Mouse (Mus musculus) embryonic facial prominence, embryonic 11.5 days (tissue): Measurements from ENCODE around the gene Cd2bp2. TPM values are rescaled to one million over a fixed set of nuclear protein-coding genes. Genes with fewer than 3 reads are reported as not detected.
A peak's percentile ranks its signal among the peaks of the same experiment; 100 is the strongest.

Experiments used
- ATAC-seq: fragments of 200-750 bp; cut with Nextera tagmentation; replicated peaks from 2 replicates; pipeline ENCODE4 v1.8.0; 2017; ENCODE audit warnings: low read depth; ENCODE audit not compliant: insufficient number of reproducible peaks, low FRiP score, low TSS enrichment
- DNase-seq: peaks from one replicate; pipeline ENCODE4 v3.0.0-alpha.2; 2015; ENCODE audit warnings: low spot score
- H3K27ac ChIP-seq: fragments of 300-500 bp; sonication (generic); replicated peaks from 2 replicates; pipeline ENCODE4 v1.5.1; 2014; ENCODE audit warnings: mild to moderate bottlenecking, low read depth, low read length, control low read depth
- H3K27me3 ChIP-seq: fragments of 300-500 bp; sonication (generic); 2 replicates; pipeline ENCODE4 v1.6.1; 2014; ENCODE audit warnings: mild to moderate bottlenecking, low read length, moderate library complexity, mixed read lengths; ENCODE audit not compliant: control insufficient read depth, insufficient read depth
- H3K36me3 ChIP-seq: fragments of 300-500 bp; sonication (generic); replicated peaks from 2 replicates; pipeline ENCODE4 v1.6.1; 2014; ENCODE audit warnings: low read depth, mild to moderate bottlenecking, low read length, moderate library complexity, mixed read lengths; ENCODE audit not compliant: control insufficient read depth, insufficient read depth
- H3K4me1 ChIP-seq: fragments of 300-500 bp; sonication (generic); 2 replicates; pipeline ENCODE4 v1.6.1; 2014; ENCODE audit warnings: low read length, mixed read lengths; ENCODE audit not compliant: control insufficient read depth, insufficient read depth
- H3K4me2 ChIP-seq: fragments of 300-500 bp; sonication (generic); 2 replicates; pipeline ENCODE4 v1.6.1; 2014; ENCODE audit warnings: low read depth, mild to moderate bottlenecking, control low read depth, low read length, moderate library complexity
- H3K4me3 ChIP-seq: fragments of 300-500 bp; sonication (generic); 2 replicates; pipeline ENCODE4 v1.5.1; 2014; ENCODE audit warnings: low read depth, low read length, control low read depth
- H3K9ac ChIP-seq: fragments of 300-500 bp; sonication (generic); replicated peaks from 2 replicates; pipeline ENCODE4 v1.6.1; 2014; ENCODE audit warnings: mild to moderate bottlenecking, control low read depth, low read length
- H3K9me3 ChIP-seq: fragments of 300-500 bp; sonication (generic); replicated peaks from 2 replicates; pipeline ENCODE4 v1.6.1; 2016; ENCODE audit warnings: mild to moderate bottlenecking, low read length, inconsistent platforms, mixed read lengths; ENCODE audit not compliant: control insufficient read depth
- WGBS: fragments of 180-500 bp; shearing (Covaris S2); extraction: QIAGEN DNeasy Blood & Tissue Kit; methylation state at CpG from one replicate; pipeline ENCODE4 v1.1.7; 2014; 5-methylcytosine and 5-hydroxymethylcytosine counted together
- polyA plus RNA-seq: library from polyadenylated mRNA; unstranded; fragments of >200 nt; fragmentation: Nextera tagmentation; extraction: Ambion mirVana; gene quantifications from 2 replicates; pipeline ENCODE4 v1.2.1, GENCODE M21; 2014

Cd2bp2 gene
- polyA plus RNA-seq, 1 experiment from 2014 or later: 74.0 TPM

DNA sequence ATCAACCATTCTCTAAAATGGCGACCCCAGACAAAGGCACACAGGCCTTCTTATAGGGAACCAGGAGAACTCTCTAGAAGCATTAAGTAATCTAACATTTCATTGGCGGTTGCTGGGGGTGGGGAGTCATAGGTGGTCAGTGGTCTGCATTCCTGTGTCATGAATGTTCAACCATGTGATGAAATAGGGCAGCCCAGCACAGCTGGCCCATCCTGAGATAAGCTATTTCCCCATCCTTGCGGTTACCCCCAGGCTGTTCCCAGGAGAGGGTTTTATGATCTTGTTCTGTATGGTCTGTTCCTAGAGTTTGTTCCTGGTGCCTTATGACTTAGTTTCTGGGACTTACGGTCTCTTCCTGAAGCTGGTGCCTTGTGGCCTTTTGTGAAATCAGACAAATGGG lies 38.3 kb downstream of the Cd2bp2 start:
- H3K27ac ChIP-seq: no peak overlapping the region
- no peak overlapping the region for H3K4me2 ChIP-seq
- H3K9me3 ChIP-seq: no peaks in the 10 kb centered on the region
- H3K27me3 ChIP-seq: no peaks in the 10 kb centered on the region
- WGBS: 86% methylated on average over 4 of the region's 4 CpGs
- no peak for ATAC-seq
- no peaks in the 10 kb centered on the region for H3K36me3 ChIP-seq
- H3K9ac ChIP-seq: no peak overlapping the region
- no peak overlapping the region for H3K4me3 ChIP-seq
- H3K4me1 ChIP-seq: no peaks in the 10 kb centered on the region
- no peak for DNase-seq

DNA sequence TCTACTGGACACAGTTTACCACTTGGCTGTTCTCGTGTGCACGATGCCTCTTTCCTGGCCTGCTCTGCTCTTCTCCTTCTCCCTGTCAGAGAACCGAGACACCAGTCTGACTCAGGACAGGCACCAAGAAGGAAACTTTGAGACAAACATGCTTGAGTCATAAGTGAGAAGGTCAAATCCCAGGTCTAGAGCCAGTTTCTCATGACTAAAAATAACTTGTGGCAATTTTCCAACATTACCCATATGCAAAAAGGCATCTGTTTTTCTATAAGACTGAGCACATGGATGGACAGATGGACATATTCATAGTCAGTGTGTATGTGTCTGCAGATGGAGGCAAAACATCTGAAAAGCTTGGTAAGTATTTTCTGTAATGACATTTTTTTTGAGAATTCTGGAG lies 42.4 kb downstream of the Cd2bp2 start:
- Histone ChIP-seq H3K9ac (no peak overlapping the region), H3K36me3 (no peaks in the 10 kb centered on the region), H3K9me3 (no peaks in the 10 kb centered on the region), H3K4me3 (no peak overlapping the region), H3K27me3 (no peaks in the 10 kb centered on the region), H3K4me2 (no peak overlapping the region), H3K4me1 (no peaks in the 10 kb centered on the region), H3K27ac (no peak overlapping the region)
- ATAC-seq (no peak), DNase-seq (no peak)
- 92% methylated on average over 3 of the region's 3 CpGs for WGBS

GRCm38 (mm10) chr7:127152464-127152863 lies 43.4 kb downstream of the Cd2bp2 start:
- no peak overlapping the region for H3K4me2 ChIP-seq
- ATAC-seq: no peak
- no peak overlapping the region for H3K4me3 ChIP-seq

GRCm38 (mm10) chr7:127147901-127148300 lies 47.9 kb downstream of the Cd2bp2 start:
- no peak for DNase-seq
- H3K9me3 ChIP-seq: no peaks in the 10 kb centered on the region
- H3K27me3 ChIP-seq: no peaks in the 10 kb centered on the region
- no peaks in the 10 kb centered on the region for H3K36me3 ChIP-seq
- no peaks in the 10 kb centered on the region for H3K4me1 ChIP-seq
- H3K4me3 ChIP-seq: no peak overlapping the region
- ATAC-seq: no peak
- no peak overlapping the region for H3K4me2 ChIP-seq
- H3K9ac ChIP-seq: no peak overlapping the region
- H3K27ac ChIP-seq: no peak overlapping the region
- 72% methylated on average over 3 of the region's 3 CpGs for WGBS

More at GRCm38 (mm10) chr7:127152464-127152863, 43.4 kb downstream of the Cd2bp2 start:
- Histone ChIP-seq H3K27ac (no peak overlapping the region), H3K4me1 (no peaks in the 10 kb centered on the region), H3K9me3 (no peaks in the 10 kb centered on the region), H3K36me3 (no peaks in the 10 kb centered on the region), H3K9ac (no peak overlapping the region), H3K27me3 (no peaks in the 10 kb centered on the region)
- no peak for DNase-seq
- WGBS: 92% methylated on average over 6 of the region's 6 CpGs

DNA sequence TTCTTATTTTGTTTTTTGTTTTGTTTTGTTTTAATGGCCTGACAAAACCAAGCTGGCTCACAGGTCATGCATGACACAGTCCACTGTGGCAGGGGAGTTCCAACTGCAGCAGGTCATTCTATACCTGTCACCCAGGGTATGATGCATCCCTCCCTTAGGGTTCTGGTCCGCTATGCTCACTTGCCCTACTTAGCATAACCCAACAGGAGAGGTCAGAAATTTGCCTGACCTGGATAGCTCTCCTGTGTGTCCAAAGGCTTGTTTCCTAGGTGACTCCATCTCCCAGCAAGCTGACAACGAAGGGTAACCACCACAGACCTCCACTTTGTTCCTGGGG lies 49.6 kb downstream of the Cd2bp2 start:
- DNase-seq: no peak
- Histone ChIP-seq H3K9ac (no peak overlapping the region), H3K4me2 (no peak overlapping the region), H3K9me3 (no peaks in the 10 kb centered on the region), H3K27me3 (no peaks in the 10 kb centered on the region), H3K36me3 (no peaks in the 10 kb centered on the region), H3K4me3 (no peak overlapping the region), H3K4me1 (no peaks in the 10 kb centered on the region), H3K27ac (no peak overlapping the region)
- WGBS: 49% methylated on average over 2 of the region's 2 CpGs
- no peak for ATAC-seq

DNA sequence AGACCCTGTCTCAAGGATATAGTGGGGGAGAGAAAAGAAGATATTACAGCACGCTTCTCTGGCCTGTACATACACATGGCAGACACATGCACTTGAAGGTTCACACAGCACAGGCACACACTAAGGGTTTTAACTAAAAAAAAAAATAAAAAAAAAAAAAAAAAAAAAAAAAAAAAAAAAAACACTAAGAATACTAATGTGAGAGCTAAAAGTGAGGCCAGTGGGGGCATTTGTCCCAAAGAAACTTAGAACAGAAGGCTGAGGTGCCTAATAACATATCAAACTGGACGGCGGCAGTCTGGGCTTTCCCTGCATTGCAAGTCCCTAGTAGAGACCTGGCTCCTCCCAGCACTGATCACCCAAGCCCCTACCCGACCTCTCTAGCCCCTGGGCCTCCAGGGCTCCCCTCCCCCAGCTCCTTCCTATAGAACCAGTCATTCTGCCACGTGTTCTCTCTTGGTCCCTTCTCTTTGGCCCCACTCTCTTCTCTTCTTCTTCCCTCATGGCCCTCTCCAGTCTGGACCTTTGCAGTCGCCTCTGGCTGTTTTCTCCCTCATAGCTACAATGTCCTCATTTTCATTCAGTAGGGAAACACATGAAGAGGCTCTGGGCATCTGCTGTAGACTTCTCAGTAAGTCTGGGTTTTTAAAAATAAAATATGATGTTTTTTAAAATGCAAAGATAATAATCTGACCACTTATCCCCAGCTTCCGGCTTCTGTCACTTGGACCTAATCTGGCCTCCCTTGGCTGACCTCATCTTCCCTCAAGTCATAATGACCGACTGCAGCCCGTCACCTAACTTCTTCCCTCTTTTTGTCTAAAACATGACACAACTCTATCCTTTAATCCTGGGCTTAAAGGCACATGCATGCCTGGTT lies 50.2 kb downstream of the Cd2bp2 start:
- DNase-seq (peak; percentile 16), ATAC-seq (no peak)
- Histone ChIP-seq H3K4me3 (no peak overlapping the region), H3K27ac (no peak overlapping the region), H3K9ac (no peak overlapping the region), H3K27me3 (no peaks in the 10 kb centered on the region), H3K36me3 (no peaks in the 10 kb centered on the region), H3K9me3 (no peaks in the 10 kb centered on the region), H3K4me1 (no peaks in the 10 kb centered on the region), H3K4me2 (no peak overlapping the region)
- 48% methylated on average over 9 of the region's 9 CpGs for WGBS

- ATAC-seq (no peak), DNase-seq (no peak)
Measured at GRCm38 (mm10) chr7:127144412-127144811, 51.4 kb downstream of the Cd2bp2 start.

DNA sequence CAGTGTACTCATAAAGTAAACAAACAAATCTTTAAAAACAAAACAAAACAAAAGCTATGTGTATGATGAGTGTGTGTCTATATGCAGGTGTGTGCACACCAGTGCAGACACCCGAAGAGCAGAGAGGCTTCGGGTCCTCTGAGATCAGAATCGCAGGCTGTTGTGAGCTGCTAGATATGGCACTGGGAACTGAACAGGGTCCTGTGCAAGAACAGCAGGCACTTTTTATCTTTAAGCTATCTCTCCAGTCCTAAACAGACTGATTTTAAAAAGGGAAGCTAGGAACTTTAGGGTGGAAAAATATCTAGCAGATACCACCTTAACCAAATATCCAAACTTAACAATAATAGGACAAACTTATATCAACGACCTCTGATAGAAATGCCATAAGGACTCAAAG lies 53.2 kb downstream of the Cd2bp2 start:
- H3K27ac ChIP-seq: no peak overlapping the region
- WGBS: 86% methylated on average over 4 of the region's 4 CpGs
- no peak overlapping the region for H3K9ac ChIP-seq
- no peaks in the 10 kb centered on the region for H3K27me3 ChIP-seq
- ATAC-seq (no peak), DNase-seq (no peak)
- no peaks in the 10 kb centered on the region for H3K9me3 ChIP-seq
- H3K4me2 ChIP-seq: no peak overlapping the region
- no peak overlapping the region for H3K4me3 ChIP-seq
- no peaks in the 10 kb centered on the region for H3K4me1 ChIP-seq
- H3K36me3 ChIP-seq: no peaks in the 10 kb centered on the region

More at GRCm38 (mm10) chr7:127144412-127144811, 51.4 kb downstream of the Cd2bp2 start:
- WGBS: 92% methylated on average over 7 of the region's 7 CpGs
- no peaks in the 10 kb centered on the region for H3K27me3 ChIP-seq
- no peak overlapping the region for H3K27ac ChIP-seq
- no peaks in the 10 kb centered on the region for H3K9me3 ChIP-seq
- H3K9ac ChIP-seq: no peak overlapping the region
- H3K4me3 ChIP-seq: no peak overlapping the region
- H3K36me3 ChIP-seq: no peaks in the 10 kb centered on the region
- no peak overlapping the region for H3K4me2 ChIP-seq
- H3K4me1 ChIP-seq: no peaks in the 10 kb centered on the region
